ENCODE assay signal across 14 mouse cellular contexts in the genomic region with DNA sequence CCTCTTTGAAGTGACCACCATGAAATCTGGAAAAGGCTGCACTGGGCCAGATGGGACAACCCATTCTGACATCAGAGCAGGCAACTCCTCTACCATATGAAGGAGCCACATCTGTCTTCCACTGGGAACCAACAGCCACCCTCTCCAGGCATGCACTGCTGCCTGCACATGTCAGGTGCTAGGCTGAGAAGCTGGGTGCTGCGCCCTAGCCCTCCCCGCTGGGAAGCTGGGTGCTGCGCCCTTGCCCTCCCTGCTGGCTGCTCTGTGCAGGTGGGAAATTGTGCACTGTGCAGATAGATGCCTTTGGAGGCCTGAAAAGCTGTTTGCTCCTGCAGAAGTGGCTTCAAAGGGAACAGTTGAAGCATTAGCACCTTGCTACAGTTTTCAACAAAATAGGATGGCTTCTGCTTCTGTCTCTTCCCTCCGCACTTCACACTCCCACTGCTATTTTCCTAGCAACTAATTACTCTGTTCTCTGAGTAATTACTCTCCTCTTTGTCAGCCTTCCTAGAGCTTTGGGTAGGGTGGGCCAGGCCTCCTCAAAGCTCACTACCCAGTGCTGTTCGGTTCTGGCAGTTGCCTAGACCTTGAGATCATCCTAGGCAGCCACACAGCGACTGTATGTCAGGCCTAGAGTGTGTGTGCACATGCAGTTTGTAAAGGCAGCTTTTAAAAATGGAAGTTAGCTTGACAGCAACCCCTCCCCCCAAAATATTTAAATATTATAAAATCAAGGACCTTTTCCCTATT.
DNase-seq lines count a peak whose midpoint lies in the region; ATAC-seq and TF ChIP-seq lines count a peak whose summit lies in the region.
"Had no signal": no experiment of that assay in that cellular context is flagged by ENCODE, and none has a peak within 500 bp of the region (broad histone marks: within the 10 kb centered on the region; RNA-seq: fewer than 3 reads in every experiment).

No protein-coding gene starts in this region.

- peak overlapping the region; percentile 44 for H3K27ac ChIP-seq in left cerebral cortex, adult 2 months
- no peak overlapping the region for H3K27ac ChIP-seq in intestine, postnatal 0 days (ENCODE audit: low read depth, low read length)
- H3K27ac ChIP-seq: liver, embryonic 12.5 days had no signal

- intact Hi-C loops in left cerebral cortex, adult 2 months (cut with DNase I) = no loop called here
- intact Hi-C loops in left cerebral cortex, postnatal 10 days (cut with DNase I) = no loop called here
- intact Hi-C loops in gastrocnemius, postnatal 36 days (cut with DNase I) = no loop called here

- no peak overlapping the region for H3K4me3 ChIP-seq in left cerebral cortex, adult 2 months
- no peak overlapping the region for H3K4me3 ChIP-seq in intestine, postnatal 0 days (ENCODE audit: low read depth, low read length)
- H3K4me3 ChIP-seq: liver, embryonic 12.5 days had no signal

- ATAC-seq in frontal cortex, adult (ENCODE audit: low TSS enrichment) = peak; percentile 36
- ATAC-seq in intestine, postnatal 0 days = no peak
- ATAC-seq: liver, embryonic 12.5 days had no signal

- DNase-seq in frontal cortex, postnatal 36 days (ENCODE audit: low spot score in 2 of 2) = no peak
- DNase-seq in left cerebral cortex, adult 2 months (ENCODE audit: extremely low spot score in 1 of 2, low spot score in 2 of 2) = no peak
- DNase-seq in left cerebral cortex, postnatal 10 days (ENCODE audit: extremely low spot score in 1 of 2, low spot score in 2 of 2) = no peak
- peak; percentile 84 for DNase-seq in brain, adult 2 months (ENCODE audit: low read depth, low spot score)
- no peak for DNase-seq in gastrocnemius, postnatal 36 days
- DNase-seq in natural killer cell, adult 2 months (ENCODE audit: low spot score in 2 of 2) = no peak
- DNase-seq: cerebellum, adult 18-20 months; gastrocnemius, postnatal 25 days; heart, postnatal 10 days; kidney, postnatal 36 days; spleen, adult 18-20 months had no signal

- 87% methylated on average over 6 of the region's 6 CpGs for WGBS in intestine, postnatal 0 days

- no peaks in the 10 kb centered on the region for H3K9me3 ChIP-seq in intestine, postnatal 0 days (ENCODE audit: control insufficient read depth)
- H3K9me3 ChIP-seq: liver, embryonic 12.5 days had no signal

- no peak; the same call in 1 of the 2 replicates for TF ChIP-seq CTCF in left cerebral cortex, adult 2 months (IDR thresholded peaks at IDR 0.05)
- TF ChIP-seq CTCF in intestine, postnatal 0 days (IDR thresholded peaks at IDR 0.05; ENCODE audit: low read depth) = peak; percentile 40; the same call in 1 of the 2 replicates

- no peak overlapping the region for H3K4me2 ChIP-seq in intestine, postnatal 0 days (replicated peaks; ENCODE audit: low read depth)
- H3K4me2 ChIP-seq: liver, embryonic 12.5 days had no signal

- H3K36me3 ChIP-seq in intestine, postnatal 0 days (ENCODE audit: control insufficient read depth, insufficient read depth) = peaks cover 25% of the 10 kb centered on the region

- 0 out of 2 replicates have a peak, but pooled peaks cover 6% of the 10 kb centered on the region for H3K4me1 ChIP-seq in intestine, postnatal 0 days (replicated peaks; ENCODE audit: control insufficient read depth, insufficient read depth, low read length)

- no peaks in the 10 kb centered on the region for H3K27me3 ChIP-seq in intestine, postnatal 0 days (replicated peaks; ENCODE audit: control insufficient read depth, insufficient read depth, low read length)
- H3K27me3 ChIP-seq: liver, embryonic 12.5 days had no signal

- H3K9ac ChIP-seq in intestine, postnatal 0 days (ENCODE audit: low read depth, low read length) = no peak overlapping the region
- H3K9ac ChIP-seq: liver, embryonic 12.5 days had no signal
